Mouse (Mus musculus): ENCODE measurements around the gene Ric8b. TPM values are rescaled to one million over a fixed set of nuclear protein-coding genes. Genes with fewer than 3 reads are reported as not detected.

Ric8b gene
- total RNA-seq, 2 experiments from 2014 or later, result 40.9 to 42.2 TPM

DNA sequence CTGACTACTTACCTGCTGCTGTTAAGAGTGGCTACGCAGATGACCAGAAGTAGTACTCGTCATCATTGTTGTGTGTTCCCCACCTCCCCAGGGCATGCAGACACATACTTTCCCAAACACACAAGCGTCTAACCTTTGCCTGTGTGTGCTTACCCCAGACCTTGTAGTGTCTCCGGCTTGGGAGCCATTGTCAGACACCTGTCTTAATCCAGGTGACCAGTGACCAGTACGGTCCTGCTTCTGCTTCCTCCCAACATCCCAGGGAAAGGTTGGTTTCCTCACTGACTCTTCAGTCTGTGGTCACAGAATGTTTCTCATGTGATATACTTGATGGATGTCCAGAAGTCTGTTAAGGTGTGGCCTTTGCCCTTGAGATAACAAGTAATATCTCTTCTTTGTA lies 62.9 kb downstream of the Ric8b start:
- H3K27ac ChIP-seq, result no peak overlapping the region
- H3K4me3 ChIP-seq, result no peak overlapping the region
- no peak for DNase-seq (ENCODE audit: low spot score in 2 of 2)
- TF ChIP-seq CTCF (conservative IDR thresholded peaks at IDR 0.05), result no peak

DNA sequence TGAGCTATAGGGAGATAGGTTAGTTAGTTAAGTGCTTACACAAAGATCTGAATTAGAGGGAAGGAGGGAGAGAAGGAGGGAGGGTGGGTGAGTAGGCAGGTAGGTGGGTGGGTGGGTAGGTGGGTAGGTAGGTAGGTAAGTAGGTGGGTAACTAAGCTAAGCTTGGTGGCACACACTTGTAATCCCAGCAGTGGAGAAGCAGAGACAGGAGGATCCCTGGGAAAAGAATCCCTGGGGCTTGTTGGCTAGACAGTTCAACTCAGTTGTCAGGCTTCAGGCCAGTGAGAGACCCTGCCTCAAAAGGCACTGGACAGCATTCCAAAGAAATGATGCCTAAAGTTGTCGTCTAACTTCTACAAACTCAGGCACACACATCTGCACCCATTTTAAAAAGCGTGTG lies 64.0 kb downstream of the Ric8b start:
- Histone ChIP-seq H3K4me3 (no peak overlapping the region), H3K27ac (no peak overlapping the region)
- no peak for DNase-seq (ENCODE audit: low spot score in 2 of 2)
- no peak for TF ChIP-seq CTCF (conservative IDR thresholded peaks at IDR 0.05)

DNA sequence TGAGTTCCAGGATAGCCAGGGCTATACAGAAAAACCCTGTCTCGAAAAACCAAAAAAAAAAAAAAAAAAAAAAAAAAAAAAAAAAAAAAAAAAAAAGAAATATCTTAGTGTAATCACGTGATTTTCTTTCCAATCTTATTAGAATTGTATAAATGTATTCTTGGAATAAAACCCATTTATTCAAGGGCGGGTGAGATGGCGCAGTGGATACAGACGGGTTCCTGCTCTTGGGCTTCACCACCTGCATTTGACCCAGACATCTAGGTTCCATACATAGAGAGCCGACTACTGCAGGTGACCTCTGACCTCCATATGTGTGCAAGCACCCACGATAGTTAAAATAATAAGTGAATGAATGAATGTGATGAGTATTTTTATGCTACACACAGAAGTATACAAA lies 65.3 kb downstream of the Ric8b start:
- TF ChIP-seq CTCF (conservative IDR thresholded peaks at IDR 0.05), result no peak
- no peak for DNase-seq (ENCODE audit: low spot score in 2 of 2)
- no peak overlapping the region for H3K4me3 ChIP-seq
- no peak overlapping the region for H3K27ac ChIP-seq

DNA sequence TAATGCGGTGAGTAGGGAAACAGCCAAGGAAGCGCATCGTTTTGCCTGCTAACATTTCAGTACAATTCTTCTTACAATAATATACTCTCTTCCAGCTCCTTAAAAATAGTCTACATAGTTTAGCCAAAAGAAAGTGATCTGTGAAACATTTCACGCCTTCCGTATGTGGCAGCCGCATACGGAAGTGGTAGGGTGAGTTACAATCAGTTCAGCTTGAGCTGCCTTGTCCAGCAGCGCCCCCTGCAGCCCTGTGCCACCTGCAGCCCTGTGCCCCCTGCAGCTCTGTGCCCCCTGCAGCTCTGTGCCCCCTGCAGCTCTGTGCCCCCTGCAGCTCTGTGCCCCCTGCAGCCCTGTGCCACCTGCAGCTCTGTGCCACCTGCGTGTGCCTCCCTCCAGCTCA lies 68.5 kb downstream of the Ric8b start:
- peak; percentile 66 for TF ChIP-seq CTCF (conservative IDR thresholded peaks at IDR 0.05)
- H3K4me3 ChIP-seq, result no peak overlapping the region
- no peak overlapping the region for H3K27ac ChIP-seq
- DNase-seq (ENCODE audit: low spot score in 2 of 2), result peak in 1 of 2 experiments; percentile 32

DNA sequence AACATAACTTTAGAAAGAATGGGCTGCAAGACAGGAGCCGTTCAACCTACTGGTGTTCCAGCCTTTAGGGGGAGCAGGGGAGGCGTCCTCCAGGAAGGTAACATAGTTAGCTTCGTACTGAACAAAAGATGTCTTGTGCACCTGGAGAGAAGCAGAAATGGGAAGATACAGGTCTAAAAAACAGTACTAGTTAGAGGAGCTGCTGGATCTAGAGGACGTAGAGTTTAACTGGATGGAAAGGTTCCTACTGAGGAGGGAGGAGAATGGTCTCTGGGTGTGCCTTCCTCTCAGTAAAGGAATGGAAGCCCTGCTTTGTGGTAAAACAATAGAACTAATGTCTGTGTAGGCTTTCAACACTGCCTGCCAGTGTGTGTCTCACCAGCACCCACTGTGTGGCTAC lies 70.2 kb downstream of the Ric8b start:
- Histone ChIP-seq H3K27ac (no peak overlapping the region), H3K4me3 (no peak overlapping the region)
- peak; percentile 47 for TF ChIP-seq CTCF (conservative IDR thresholded peaks at IDR 0.05)
- no peak for DNase-seq (ENCODE audit: low spot score in 2 of 2)

DNA sequence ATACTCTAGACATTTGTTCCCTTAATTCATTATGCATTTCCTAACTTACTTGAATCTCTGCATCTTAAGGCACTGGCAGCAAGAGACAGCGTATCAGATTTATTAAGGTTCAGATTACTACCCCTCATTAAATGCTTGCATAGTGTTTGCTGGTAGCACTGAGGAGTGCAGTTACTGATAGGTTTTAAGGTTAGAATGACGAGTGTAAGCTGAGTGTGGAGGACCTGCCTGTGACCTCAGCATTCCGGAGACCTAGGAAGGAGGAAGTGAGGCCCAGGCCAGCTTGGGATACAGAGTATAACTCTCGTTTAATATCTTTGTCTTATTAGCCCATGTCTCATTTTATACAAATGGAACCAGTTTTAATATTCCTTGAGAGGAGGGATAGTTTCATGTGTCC lies 71.2 kb downstream of the Ric8b start:
- no peak overlapping the region for H3K27ac ChIP-seq
- no peak for DNase-seq (ENCODE audit: low spot score in 2 of 2)
- TF ChIP-seq CTCF (conservative IDR thresholded peaks at IDR 0.05), result no peak
- H3K4me3 ChIP-seq, result no peak overlapping the region

DNA sequence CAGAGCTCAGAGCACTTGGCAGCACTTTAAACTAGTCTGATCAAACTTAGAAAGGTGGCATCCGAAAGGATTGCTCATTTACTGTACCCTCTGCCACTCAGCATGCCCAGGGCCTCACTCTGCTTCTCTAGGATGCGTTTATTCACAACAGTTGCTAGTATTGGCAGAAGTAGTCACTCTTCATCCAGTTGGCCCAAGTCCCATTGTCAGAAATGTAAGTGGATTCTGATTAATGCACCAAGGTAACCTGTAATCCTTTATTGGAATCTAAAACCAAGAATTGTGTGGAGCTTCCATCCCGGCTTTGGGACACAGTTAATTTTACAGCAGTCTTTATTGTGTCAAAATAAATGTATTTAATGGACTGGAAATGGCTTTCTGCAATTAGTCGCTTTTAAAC lies 76.9 kb downstream of the Ric8b start:
- Histone ChIP-seq H3K4me3 (no peak overlapping the region), H3K27ac (no peak overlapping the region)
- DNase-seq (ENCODE audit: low spot score in 2 of 2), result no peak
- no peak for TF ChIP-seq CTCF (conservative IDR thresholded peaks at IDR 0.05)

DNA sequence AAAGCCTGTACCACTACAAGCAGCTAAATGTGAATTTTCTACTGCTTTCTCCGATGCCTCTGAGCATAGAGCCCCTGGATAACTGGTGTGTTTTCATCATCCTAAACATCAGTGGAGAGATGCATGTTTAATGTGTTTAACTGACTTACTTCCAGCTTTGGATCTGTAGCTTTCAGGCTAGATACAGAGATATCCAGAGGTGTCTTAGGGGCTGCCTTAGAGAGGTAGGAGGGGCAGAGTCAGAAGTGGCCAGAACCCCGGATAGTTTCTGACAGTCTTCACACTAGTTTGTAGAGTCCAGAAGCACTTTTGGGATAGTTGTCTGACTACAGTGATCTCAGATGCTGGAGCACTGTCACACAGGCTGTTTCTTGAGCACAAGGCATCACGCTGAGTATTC lies 77.6 kb downstream of the Ric8b start:
- H3K4me3 ChIP-seq, result no peak overlapping the region
- DNase-seq (ENCODE audit: low spot score in 2 of 2), result no peak
- no peak for TF ChIP-seq CTCF (conservative IDR thresholded peaks at IDR 0.05)
- no peak overlapping the region for H3K27ac ChIP-seq

DNA sequence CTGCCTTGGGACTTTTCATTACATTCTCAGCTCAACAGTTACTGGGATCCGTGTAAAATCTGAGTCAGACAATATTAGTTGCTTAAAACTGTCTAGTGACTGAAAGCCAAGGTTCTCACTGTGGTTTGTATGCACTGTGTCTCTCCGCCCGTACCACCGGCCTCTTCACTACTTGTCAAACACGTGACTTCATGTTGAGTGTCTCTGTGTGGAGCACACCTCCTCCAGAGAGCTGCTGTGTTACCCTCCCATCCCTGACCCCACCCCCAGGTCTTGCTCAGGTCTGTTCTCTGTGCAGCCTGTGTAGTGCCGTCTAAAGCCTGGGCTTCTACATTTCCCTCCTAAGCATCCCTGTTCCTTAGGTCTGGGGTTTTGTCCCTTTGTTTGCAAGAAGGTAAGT lies 79.0 kb downstream of the Ric8b start:
- H3K4me3 ChIP-seq, result no peak overlapping the region
- TF ChIP-seq CTCF (conservative IDR thresholded peaks at IDR 0.05), result no peak

DNA sequence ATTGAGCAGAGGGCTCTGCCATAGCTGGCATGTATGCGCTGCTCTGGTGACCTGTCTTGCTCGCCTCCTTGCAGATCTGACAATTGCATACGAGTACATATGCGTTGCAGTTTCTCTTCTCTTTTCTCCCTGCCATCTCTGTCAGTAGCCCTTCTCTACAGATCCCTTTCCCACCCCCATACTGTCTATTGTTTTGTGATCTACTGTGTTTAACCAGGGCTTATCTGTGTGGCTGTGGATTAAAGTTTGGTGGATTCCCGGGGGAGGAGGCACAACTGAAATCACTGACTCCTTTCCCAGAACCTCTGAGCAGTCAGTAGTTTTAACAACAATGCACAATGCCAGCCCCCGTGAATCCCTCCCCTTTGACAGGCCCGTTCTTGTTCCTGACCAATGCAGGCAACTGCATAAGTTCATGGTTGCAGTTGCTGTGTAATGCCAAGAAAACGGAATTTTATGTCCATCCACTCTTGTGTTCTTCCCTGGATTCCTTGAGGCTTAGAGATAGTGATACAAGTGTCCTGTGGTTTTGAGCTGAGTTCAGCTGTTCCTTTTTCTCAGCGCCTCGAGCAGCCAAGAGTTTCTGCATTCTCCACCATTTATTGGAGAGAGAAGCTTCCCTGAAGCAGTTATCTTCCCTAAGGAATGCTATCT lies 80.3 kb downstream of the Ric8b start:
- no peak overlapping the region for H3K27ac ChIP-seq
- no peak for DNase-seq (ENCODE audit: low spot score in 2 of 2)
- TF ChIP-seq CTCF (conservative IDR thresholded peaks at IDR 0.05), result no peak
- no peak overlapping the region for H3K4me3 ChIP-seq

More for the DNA sequence above, 79.0 kb downstream of the Ric8b start:
- no peak for DNase-seq (ENCODE audit: low spot score in 2 of 2)
- H3K27ac ChIP-seq, result no peak overlapping the region

DNA sequence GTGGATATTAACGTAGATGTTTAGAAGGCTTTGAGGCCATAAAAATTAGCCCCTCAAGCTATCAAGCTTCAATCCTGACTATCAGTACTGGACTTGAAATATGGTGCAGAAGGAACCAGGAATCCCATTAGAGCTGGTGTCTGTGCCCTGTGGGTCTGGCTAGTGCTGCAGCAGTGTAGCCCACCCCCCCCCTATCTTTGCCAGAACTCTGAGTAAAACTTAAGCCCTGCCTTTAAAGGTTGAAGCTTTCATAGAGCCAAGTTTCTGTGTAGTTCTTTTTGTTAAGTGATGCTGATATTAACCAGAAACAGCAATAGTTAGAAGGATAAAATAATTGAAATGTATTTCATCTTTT lies 80.8 kb downstream of the Ric8b start:
- Histone ChIP-seq H3K4me3 (no peak overlapping the region), H3K27ac (no peak overlapping the region)
- TF ChIP-seq CTCF (conservative IDR thresholded peaks at IDR 0.05), result no peak
- no peak for DNase-seq (ENCODE audit: low spot score in 2 of 2)

DNA sequence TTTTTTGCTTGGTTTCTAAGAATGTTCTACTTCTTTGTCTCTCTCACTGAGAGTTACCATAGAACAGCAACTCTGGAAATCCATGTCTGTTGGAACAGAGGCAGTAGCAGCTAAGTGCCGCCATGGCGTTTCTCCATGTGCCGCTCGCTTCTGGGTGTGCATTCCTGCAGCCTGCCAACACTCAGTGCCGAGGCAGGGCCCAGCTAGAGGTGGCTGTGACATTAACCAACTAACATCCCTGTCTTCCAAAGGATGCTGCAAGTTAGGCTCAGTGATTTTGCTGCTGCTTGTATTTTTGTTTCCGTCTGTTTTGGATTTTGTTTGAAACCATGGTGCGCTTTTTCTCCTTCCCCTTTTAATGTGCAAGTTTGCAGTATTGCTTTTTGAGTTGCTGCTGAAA lies 84.5 kb downstream of the Ric8b start:
- Histone ChIP-seq H3K4me3 (no peak overlapping the region), H3K27ac (no peak overlapping the region)
- TF ChIP-seq CTCF (conservative IDR thresholded peaks at IDR 0.05), result no peak
- DNase-seq (ENCODE audit: low spot score in 2 of 2), result no peak

DNA sequence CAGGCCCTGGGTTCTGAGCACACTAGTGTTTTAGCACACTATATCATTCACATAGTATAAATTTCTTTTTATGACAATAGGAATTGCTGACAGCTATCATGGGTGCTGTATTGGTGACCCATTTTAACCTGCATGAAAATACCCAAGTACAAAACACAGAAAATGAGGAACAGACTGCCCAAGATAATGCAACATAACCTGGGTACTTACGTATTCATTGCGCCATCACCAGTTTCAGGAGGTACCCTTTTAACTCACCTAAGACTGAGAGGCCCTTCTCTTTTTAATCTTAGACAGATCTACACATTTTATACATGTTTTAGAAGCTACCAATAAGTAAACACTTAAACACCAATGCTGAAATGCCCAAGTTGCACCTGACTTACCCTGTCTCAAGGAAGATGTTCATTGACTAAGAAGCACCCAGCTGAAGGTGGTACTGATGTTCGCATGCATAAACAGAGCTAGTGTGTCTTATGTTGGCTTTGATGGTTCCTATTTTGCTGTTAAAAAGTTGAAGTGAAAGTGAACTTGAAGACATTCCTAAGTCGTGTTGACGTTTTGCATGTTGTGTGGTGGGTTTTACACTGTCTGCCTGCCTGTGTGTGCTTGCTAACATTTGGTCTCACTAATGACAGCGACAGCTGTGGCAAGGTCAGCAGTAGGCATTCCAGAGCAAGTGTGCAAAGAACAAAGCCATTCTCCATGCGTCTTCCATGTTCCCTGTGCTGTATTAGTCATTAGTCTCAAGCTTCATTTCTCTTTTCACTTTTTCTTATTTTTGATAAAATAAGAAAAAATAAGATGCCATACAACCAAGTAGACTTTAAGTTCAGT lies 86.0 kb downstream of the Ric8b start:
- no peak overlapping the region for H3K4me3 ChIP-seq
- no peak for TF ChIP-seq CTCF (conservative IDR thresholded peaks at IDR 0.05)
- H3K27ac ChIP-seq, result no peak overlapping the region
- DNase-seq (ENCODE audit: low spot score in 2 of 2), result no peak
